9 mouse cellular contexts compared by ENCODE assay signal in the genomic region with DNA sequence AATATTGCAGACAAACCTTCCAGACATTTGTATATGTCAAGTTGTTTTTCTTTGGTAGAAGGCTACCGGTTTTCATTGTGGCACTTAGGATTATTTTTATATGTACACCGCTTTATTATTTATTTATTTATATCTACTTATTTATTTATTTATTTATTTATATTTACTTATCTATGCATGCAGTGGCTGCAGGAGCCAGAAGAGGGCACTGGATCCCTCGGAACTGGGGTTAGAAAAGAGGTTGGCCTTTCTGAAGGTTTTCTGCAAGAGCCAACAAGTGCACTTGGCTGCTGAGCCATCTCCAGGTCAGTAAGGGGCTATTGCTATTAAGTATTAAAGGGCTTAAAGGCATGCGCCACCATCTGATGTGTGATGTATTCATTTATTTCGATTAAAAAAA. TPM values are rescaled to one million over a fixed set of nuclear protein-coding genes. Genes with fewer than 3 reads are reported as not detected.
DNase-seq lines count a peak whose midpoint lies in the region; ATAC-seq and TF ChIP-seq lines count a peak whose summit lies in the region.
"Had no signal": no experiment of that assay in that cellular context is flagged by ENCODE, and none has a peak within 500 bp of the region (broad histone marks: within the 10 kb centered on the region; RNA-seq: fewer than 3 reads in every experiment).

No protein-coding gene starts in this region.

- peak; percentile 45 for DNase-seq in hindbrain, embryonic 11.5 days (ENCODE audit: low spot score)
- peak; percentile 8 to 9 for DNase-seq in thymus, postnatal 36 days
- DNase-seq in thymus, adult 2 months = no peak
- DNase-seq in cerebellum, adult 8-10 months = peak; percentile 39
- DNase-seq in kidney, postnatal 25 days = peak; percentile 69 to 74
- DNase-seq in spleen, postnatal 36 days (ENCODE audit: low spot score in 2 of 2) = no peak

- no peaks in the 10 kb centered on the region for H3K4me1 ChIP-seq in hindbrain, embryonic 11.5 days (replicated peaks; ENCODE audit: control insufficient read depth, insufficient read depth, low read length)
- H3K4me1 ChIP-seq in hindbrain, embryonic 12.5 days = no peaks in the 10 kb centered on the region
- 0 out of 2 replicates have a peak, but pooled peaks cover 2% of the 10 kb centered on the region for H3K4me1 ChIP-seq in thymus, adult 2 months (replicated peaks; ENCODE audit: control insufficient read depth, insufficient read depth, low read length)
- H3K4me1 ChIP-seq: neural tube, embryonic 12.5 days had no signal

- H3K4me2 ChIP-seq in hindbrain, embryonic 11.5 days (replicated peaks; ENCODE audit: low read depth, low read length) = no peak overlapping the region
- H3K4me2 ChIP-seq in hindbrain, embryonic 12.5 days (replicated peaks) = no peak overlapping the region
- H3K4me2 ChIP-seq: neural tube, embryonic 12.5 days had no signal

- H3K4me3 ChIP-seq in hindbrain, embryonic 11.5 days (ENCODE audit: low read depth, low read length) = no peak overlapping the region
- no peak overlapping the region for H3K4me3 ChIP-seq in hindbrain, embryonic 12.5 days
- no peak overlapping the region for H3K4me3 ChIP-seq in thymus, adult 2 months (ENCODE audit: control insufficient read depth, insufficient read depth, low read length)
- H3K4me3 ChIP-seq: neural tube, embryonic 12.5 days had no signal

- no peak overlapping the region for H3K27ac ChIP-seq in hindbrain, embryonic 11.5 days (ENCODE audit: low read depth, low read length)
- no peak overlapping the region for H3K27ac ChIP-seq in hindbrain, embryonic 12.5 days
- no peak overlapping the region for H3K27ac ChIP-seq in thymus, adult 2 months (ENCODE audit: control insufficient read depth, insufficient read depth, low read length)
- H3K27ac ChIP-seq: neural tube, embryonic 12.5 days had no signal

- no peak for TF ChIP-seq POLR2A in thymus, adult 2 months (IDR thresholded peaks at IDR 0.05; ENCODE audit: control insufficient read depth, extremely low read depth, insufficient read depth, low read length, poor library complexity)

- no peaks in the 10 kb centered on the region for H3K36me3 ChIP-seq in hindbrain, embryonic 11.5 days (ENCODE audit: control insufficient read depth, insufficient read depth, low read length)
- H3K36me3 ChIP-seq in hindbrain, embryonic 12.5 days = no peaks in the 10 kb centered on the region
- H3K36me3 ChIP-seq in thymus, adult 2 months (ENCODE audit: control insufficient read depth, insufficient read depth, low read length) = no peaks in the 10 kb centered on the region
- H3K36me3 ChIP-seq: neural tube, embryonic 12.5 days had no signal

- H3K27me3 ChIP-seq in hindbrain, embryonic 11.5 days (ENCODE audit: control insufficient read depth, insufficient read depth, low read length) = no peaks in the 10 kb centered on the region
- 0 out of 2 replicates have a peak, but pooled peaks cover 3% of the 10 kb centered on the region for H3K27me3 ChIP-seq in hindbrain, embryonic 12.5 days
- H3K27me3 ChIP-seq in thymus, adult 2 months (ENCODE audit: control insufficient read depth, insufficient read depth, low read length) = no peaks in the 10 kb centered on the region
- H3K27me3 ChIP-seq: neural tube, embryonic 12.5 days had no signal

- ATAC-seq in hindbrain, embryonic 11.5 days (ENCODE audit: low FRiP score) = no peak
- ATAC-seq in hindbrain, embryonic 12.5 days (ENCODE audit: low FRiP score) = no peak
- no peak for ATAC-seq in erythroblast, adult 5-6 weeks (replicated peaks; ENCODE audit: low FRiP score, poor library complexity, severe bottlenecking)

- no peak overlapping the region for H3K9ac ChIP-seq in hindbrain, embryonic 11.5 days (ENCODE audit: low read depth, low read length)
- no peak overlapping the region for H3K9ac ChIP-seq in hindbrain, embryonic 12.5 days
- H3K9ac ChIP-seq: neural tube, embryonic 12.5 days had no signal

- no peak for TF ChIP-seq CTCF in thymus, adult 2 months (IDR thresholded peaks at IDR 0.05; ENCODE audit: borderline replicate concordance, control insufficient read depth, extremely low read depth, insufficient read depth, low read length, poor library complexity)

- WGBS in hindbrain, embryonic 11.5 days = 71% methylated on average over 5 of the region's 5 CpGs
- WGBS in hindbrain, embryonic 12.5 days = 66% methylated on average over 5 of the region's 5 CpGs
- 84% methylated on average over 5 of the region's 5 CpGs for WGBS in thymus, adult 2 months

- H3K9me3 ChIP-seq in hindbrain, embryonic 11.5 days (ENCODE audit: control insufficient read depth, low read length) = no peaks in the 10 kb centered on the region
- H3K9me3 ChIP-seq in hindbrain, embryonic 12.5 days (replicated peaks) = no peaks in the 10 kb centered on the region
- H3K9me3 ChIP-seq: neural tube, embryonic 12.5 days had no signal

RNA-seq across cellular contexts. Expression of gene Nqo1, which starts 15.1 kb away (rescaled TPM):
- polyA plus RNA-seq in hindbrain, embryonic 11.5 days (2014; fragmentation: Nextera tagmentation; extraction: Ambion mirVana) = 5.5 and 7.7 TPM in 2 replicates
- polyA plus RNA-seq in hindbrain, embryonic 12.5 days (2016; fragmentation: Nextera tagmentation; extraction: Ambion mirVana) = 6.4 and 8.2 TPM in 2 replicates
- 6.7 and 12.8 TPM in 2 replicates for polyA plus RNA-seq in thymus, adult 2 months (2012; rRNA removed)
- total RNA-seq in erythroblast, adult 5-6 weeks (2015; ENCODE audit: low replicate concordance) = 10.2 and 15.0 TPM in 2 replicates
- total RNA-seq in erythroblast, adult 5-6 weeks (2017; ENCODE audit: low replicate concordance) = 10.7 and 17.1 TPM in 2 replicates

RNA-seq across cellular contexts. Expression of gene Nob1, which starts 37.0 kb away (rescaled TPM):
- 78.9 and 80.3 TPM in 2 replicates for polyA plus RNA-seq in hindbrain, embryonic 11.5 days (2014; fragmentation: Nextera tagmentation; extraction: Ambion mirVana)
- 78.3 and 78.9 TPM in 2 replicates for polyA plus RNA-seq in hindbrain, embryonic 12.5 days (2016; fragmentation: Nextera tagmentation; extraction: Ambion mirVana)
- 46.5 and 52.2 TPM in 2 replicates for polyA plus RNA-seq in thymus, adult 2 months (2012; rRNA removed)
- 6.5 and 8.2 TPM in 2 replicates for total RNA-seq in erythroblast, adult 5-6 weeks (2015; ENCODE audit: low replicate concordance)
- 2.0 and 6.4 TPM in 2 replicates for total RNA-seq in erythroblast, adult 5-6 weeks (2017; ENCODE audit: low replicate concordance)

RNA-seq across cellular contexts. Expression of gene Wwp2, which starts 48.3 kb away (rescaled TPM):
- 61.2 and 69.5 TPM in 2 replicates for polyA plus RNA-seq in hindbrain, embryonic 11.5 days (2014; fragmentation: Nextera tagmentation; extraction: Ambion mirVana)
- 109 and 124 TPM in 2 replicates for polyA plus RNA-seq in hindbrain, embryonic 12.5 days (2016; fragmentation: Nextera tagmentation; extraction: Ambion mirVana)
- polyA plus RNA-seq in thymus, adult 2 months (2012; rRNA removed) = 78.0 and 79.8 TPM in 2 replicates
- total RNA-seq in erythroblast, adult 5-6 weeks (2015; ENCODE audit: low replicate concordance) = 114 and 130 TPM in 2 replicates
- total RNA-seq in erythroblast, adult 5-6 weeks (2017; ENCODE audit: low replicate concordance) = 192 and 196 TPM in 2 replicates

Comparison
In these comparisons a context has a peak if more than half of its experiments do, and no peak if none do; other contexts are left out.
1. DNase-seq: peak in hindbrain, embryonic 11.5 days (single experiment), thymus, postnatal 36 days (2 of 2), cerebellum, adult 8-10 months (single experiment) and kidney, postnatal 25 days (2 of 2); none in thymus, adult 2 months (single experiment) and spleen, postnatal 36 days (0 of 2).